Mouse (Mus musculus): Measurements from ENCODE around the gene St6galnac3. TPM values are rescaled to one million over a fixed set of nuclear protein-coding genes. Genes with fewer than 3 reads are reported as not detected.
A peak's percentile ranks its signal among the peaks of the same experiment; 100 is the strongest.

St6galnac3 gene
- polyA plus RNA-seq, 1 experiment = 8.4 TPM

GRCm38 (mm10) chr3:153251653-153252052 is 473.3 kb downstream of the St6galnac3 start:
- 91% methylated on average over 3 of the region's 3 CpGs for WGBS
- DNase-seq = no peak
- Histone ChIP-seq H3K4me1 (ENCODE audit: control insufficient read depth, insufficient read depth, low read length) (no peaks in the 10 kb centered on the region), H3K4me3 (replicated peaks; ENCODE audit: extremely low read depth, low read depth, low read length) (no peak overlapping the region)
- TF ChIP-seq CTCF (IDR thresholded peaks at IDR 0.05; ENCODE audit: insufficient read depth, low read length) (no peak), POLR2A (IDR thresholded peaks at IDR 0.05; ENCODE audit: borderline replicate concordance, extremely low read depth, low read depth, low read length) (no peak)

- DNase-seq = peak; percentile 76
- no peaks in the 10 kb centered on the region for H3K4me1 ChIP-seq (ENCODE audit: control insufficient read depth, insufficient read depth, low read length)
- TF ChIP-seq POLR2A (IDR thresholded peaks at IDR 0.05; ENCODE audit: borderline replicate concordance, extremely low read depth, low read depth, low read length) (no peak), CTCF (IDR thresholded peaks at IDR 0.05; ENCODE audit: insufficient read depth, low read length) (peak; percentile 99)
- WGBS = 35% methylated on average over 9 of the region's 9 CpGs
- no peak overlapping the region for H3K4me3 ChIP-seq (replicated peaks; ENCODE audit: extremely low read depth, low read depth, low read length)
Measured at GRCm38 (mm10) chr3:153250598-153251257, 474.2 kb downstream of the St6galnac3 start.

- 87% methylated on average over 2 of the region's 2 CpGs for WGBS
Measured at GRCm38 (mm10) chr3:153248866-153249265, 476.1 kb downstream of the St6galnac3 start.

GRCm38 (mm10) chr3:153248029-153248428 is 476.9 kb downstream of the St6galnac3 start:
- DNase-seq = no peak
- TF ChIP-seq CTCF (IDR thresholded peaks at IDR 0.05; ENCODE audit: insufficient read depth, low read length) = peak; percentile 37; the same call in 1 of the 2 replicates
- no peak for TF ChIP-seq POLR2A (IDR thresholded peaks at IDR 0.05; ENCODE audit: borderline replicate concordance, extremely low read depth, low read depth, low read length)
- WGBS = 50% methylated on average over 4 of the region's 4 CpGs
- Histone ChIP-seq H3K4me1 (ENCODE audit: control insufficient read depth, insufficient read depth, low read length) (no peaks in the 10 kb centered on the region), H3K4me3 (replicated peaks; ENCODE audit: extremely low read depth, low read depth, low read length) (no peak overlapping the region)

More at GRCm38 (mm10) chr3:153248866-153249265, 476.1 kb downstream of the St6galnac3 start:
- no peak overlapping the region for H3K4me3 ChIP-seq (replicated peaks; ENCODE audit: extremely low read depth, low read depth, low read length)
- DNase-seq = no peak
- H3K4me1 ChIP-seq (ENCODE audit: control insufficient read depth, insufficient read depth, low read length) = no peaks in the 10 kb centered on the region
- no peak for TF ChIP-seq POLR2A (IDR thresholded peaks at IDR 0.05; ENCODE audit: borderline replicate concordance, extremely low read depth, low read depth, low read length)
- TF ChIP-seq CTCF (IDR thresholded peaks at IDR 0.05; ENCODE audit: insufficient read depth, low read length) = no peak

GRCm38 (mm10) chr3:153242524-153242923 is 482.4 kb downstream of the St6galnac3 start:
- Histone ChIP-seq H3K4me3 (replicated peaks; ENCODE audit: extremely low read depth, low read depth, low read length) (no peak overlapping the region), H3K4me1 (ENCODE audit: control insufficient read depth, insufficient read depth, low read length) (peaks cover 12% of the 10 kb centered on the region)
- TF ChIP-seq POLR2A (IDR thresholded peaks at IDR 0.05; ENCODE audit: borderline replicate concordance, extremely low read depth, low read depth, low read length) (no peak), CTCF (IDR thresholded peaks at IDR 0.05; ENCODE audit: insufficient read depth, low read length) (no peak)
- 71% methylated on average over 5 of the region's 5 CpGs for WGBS
- no peak for DNase-seq

GRCm38 (mm10) chr3:153241134-153241533 is 483.8 kb downstream of the St6galnac3 start:
- H3K4me1 ChIP-seq (ENCODE audit: control insufficient read depth, insufficient read depth, low read length) = peaks cover 15% of the 10 kb centered on the region
- TF ChIP-seq POLR2A (IDR thresholded peaks at IDR 0.05; ENCODE audit: borderline replicate concordance, extremely low read depth, low read depth, low read length) (no peak), CTCF (IDR thresholded peaks at IDR 0.05; ENCODE audit: insufficient read depth, low read length) (no peak)
- DNase-seq = no peak
- 56% methylated on average over 4 of the region's 4 CpGs for WGBS
- H3K4me3 ChIP-seq (replicated peaks; ENCODE audit: extremely low read depth, low read depth, low read length) = no peak overlapping the region

- 16% methylated on average over 4 of the region's 4 CpGs for WGBS
- TF ChIP-seq CTCF (IDR thresholded peaks at IDR 0.05; ENCODE audit: insufficient read depth, low read length) = no peak
- TF ChIP-seq POLR2A (IDR thresholded peaks at IDR 0.05; ENCODE audit: borderline replicate concordance, extremely low read depth, low read depth, low read length) = no peak
- Histone ChIP-seq H3K4me3 (replicated peaks; ENCODE audit: extremely low read depth, low read depth, low read length) (no peak overlapping the region), H3K4me1 (ENCODE audit: control insufficient read depth, insufficient read depth, low read length) (peaks cover 15% of the 10 kb centered on the region)
- peak; percentile 12 for DNase-seq
Measured at GRCm38 (mm10) chr3:153240366-153240765, 484.6 kb downstream of the St6galnac3 start.

GRCm38 (mm10) chr3:153238381-153238780 is 486.6 kb downstream of the St6galnac3 start:
- WGBS = 48% methylated on average over 10 of the region's 10 CpGs
- no peak for DNase-seq
- Histone ChIP-seq H3K4me3 (replicated peaks; ENCODE audit: extremely low read depth, low read depth, low read length) (no peak overlapping the region), H3K4me1 (ENCODE audit: control insufficient read depth, insufficient read depth, low read length) (peaks cover 15% of the 10 kb centered on the region)
- TF ChIP-seq POLR2A (IDR thresholded peaks at IDR 0.05; ENCODE audit: borderline replicate concordance, extremely low read depth, low read depth, low read length) (no peak), CTCF (IDR thresholded peaks at IDR 0.05; ENCODE audit: insufficient read depth, low read length) (no peak)

- Histone ChIP-seq H3K4me1 (ENCODE audit: control insufficient read depth, insufficient read depth, low read length) (peaks cover 14% of the 10 kb centered on the region), H3K4me3 (replicated peaks; ENCODE audit: extremely low read depth, low read depth, low read length) (no peak overlapping the region)
- WGBS = 92% methylated on average over 9 of the region's 9 CpGs
- TF ChIP-seq POLR2A (IDR thresholded peaks at IDR 0.05; ENCODE audit: borderline replicate concordance, extremely low read depth, low read depth, low read length) = no peak
- no peak for TF ChIP-seq CTCF (IDR thresholded peaks at IDR 0.05; ENCODE audit: insufficient read depth, low read length)
- no peak for DNase-seq
Measured at GRCm38 (mm10) chr3:153236262-153236661, 488.7 kb downstream of the St6galnac3 start.

Measured in lung, adult 2 months (tissue).